Mouse (Mus musculus) hindbrain, embryonic 11.5 days (tissue): Measurements from ENCODE around the gene Nol11. TPM values are rescaled to one million over a fixed set of nuclear protein-coding genes. Genes with fewer than 3 reads are reported as not detected.

Experiments
- ATAC-seq: fragments of 200-750 bp; cut with Nextera tagmentation; 2 replicates; pipeline ENCODE4 v1.8.0; 2017; ENCODE audit warnings: mild to moderate bottlenecking, moderate TSS enrichment, moderate library complexity; ENCODE audit not compliant: low FRiP score
- DNase-seq: peaks from one replicate; pipeline ENCODE4 v3.0.0-alpha.2; 2015; ENCODE audit warnings: low spot score
- H3K27ac ChIP-seq: fragments of 300-500 bp; sonication (generic); 2 replicates; pipeline ENCODE4 v1.5.1; 2014; ENCODE audit warnings: mild to moderate bottlenecking, low read depth, low read length
- H3K27me3 ChIP-seq: fragments of 300-500 bp; sonication (generic); 2 replicates; pipeline ENCODE4 v1.6.1; 2014; ENCODE audit warnings: mild to moderate bottlenecking, low read length, moderate library complexity, mixed read lengths; ENCODE audit not compliant: control insufficient read depth, insufficient read depth
- H3K36me3 ChIP-seq: fragments of 300-500 bp; sonication (generic); 2 replicates; pipeline ENCODE4 v1.6.1; 2014; ENCODE audit warnings: mild to moderate bottlenecking, low read length, moderate library complexity, mixed read lengths; ENCODE audit not compliant: control insufficient read depth, insufficient read depth
- H3K4me1 ChIP-seq: fragments of 300-500 bp; sonication (generic); replicated peaks from 2 replicates; pipeline ENCODE4 v1.6.1; 2014; ENCODE audit warnings: low read length, mixed read lengths; ENCODE audit not compliant: control insufficient read depth, insufficient read depth
- H3K4me2 ChIP-seq: fragments of 300-500 bp; sonication (generic); replicated peaks from 2 replicates; pipeline ENCODE4 v1.6.1; 2014; ENCODE audit warnings: mild to moderate bottlenecking, low read depth, low read length
- H3K4me3 ChIP-seq: fragments of 300-500 bp; sonication (generic); 2 replicates; pipeline ENCODE4 v1.5.1; 2014; ENCODE audit warnings: low read depth, low read length
- H3K9ac ChIP-seq: fragments of 300-500 bp; sonication (generic); 2 replicates; pipeline ENCODE4 v1.6.1; 2014; ENCODE audit warnings: low read depth, low read length
- H3K9me3 ChIP-seq: fragments of 300-500 bp; sonication (generic); 2 replicates; pipeline ENCODE4 v1.6.1; 2016; ENCODE audit warnings: low read length; ENCODE audit not compliant: control insufficient read depth
- WGBS: fragments of 180-500 bp; shearing (Covaris S2); extraction: QIAGEN DNeasy Blood & Tissue Kit; methylation state at CpG from one replicate; pipeline ENCODE4 v1.1.7; 2014; 5-methylcytosine and 5-hydroxymethylcytosine counted together
- polyA plus RNA-seq: library from polyadenylated mRNA; unstranded; fragments of >200 nt; fragmentation: Nextera tagmentation; extraction: Ambion mirVana; gene quantifications from 2 replicates; pipeline ENCODE4 v1.2.1, GENCODE M21; 2014

Nol11 gene
- polyA plus RNA-seq, 1 experiment from 2014 or later = 65.8 TPM

- Histone ChIP-seq H3K9ac (no peak overlapping the region), H3K4me3 (no peak overlapping the region), H3K9me3 (no peaks in the 10 kb centered on the region), H3K4me1 (no peaks in the 10 kb centered on the region; the same call in 1 of the 2 replicates), H3K27ac (no peak overlapping the region), H3K27me3 (no peaks in the 10 kb centered on the region), H3K4me2 (no peak overlapping the region), H3K36me3 (no peaks in the 10 kb centered on the region)
- DNase-seq = no peak
- ATAC-seq = no peak
- 84% methylated on average over 2 of the region's 2 CpGs for WGBS
Measured at GRCm38 (mm10) chr11:107190376-107190775, 1.2 kb upstream of the Nol11 start.

GRCm38 (mm10) chr11:107183777-107184176 is 5.4 kb downstream of the Nol11 start:
- no peaks in the 10 kb centered on the region; the same call in 1 of the 2 replicates for H3K4me1 ChIP-seq
- H3K27ac ChIP-seq = no peak overlapping the region
- no peak overlapping the region for H3K4me3 ChIP-seq
- H3K36me3 ChIP-seq = peaks cover 8% of the 10 kb centered on the region
- H3K9ac ChIP-seq = no peak overlapping the region
- DNase-seq (no peak), ATAC-seq (no peak)
- no peak overlapping the region for H3K4me2 ChIP-seq
- no peaks in the 10 kb centered on the region for H3K9me3 ChIP-seq
- H3K27me3 ChIP-seq = no peaks in the 10 kb centered on the region
- 92% methylated on average over 8 of the region's 8 CpGs for WGBS

DNA sequence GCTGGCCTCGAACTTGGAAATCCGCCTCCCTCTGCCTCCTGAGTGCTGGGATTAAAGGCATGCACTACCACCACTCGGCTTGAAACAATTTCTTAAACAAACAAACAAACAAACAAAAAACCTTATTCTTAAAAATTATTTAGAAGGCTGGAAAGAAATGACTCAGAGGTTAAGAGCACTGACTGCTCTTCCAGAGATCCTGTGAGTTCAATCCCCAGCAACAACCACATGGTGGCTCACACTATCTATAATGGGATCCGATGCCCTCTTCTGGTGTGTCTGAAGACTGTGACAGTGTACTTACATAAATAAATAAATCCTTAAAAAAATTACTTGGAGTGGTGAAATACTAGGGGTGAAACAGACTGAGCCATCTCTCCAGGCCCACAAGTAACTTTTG is 28.0 kb downstream of the Nol11 start:
- H3K27me3 ChIP-seq = no peaks in the 10 kb centered on the region
- no peak for DNase-seq
- ATAC-seq = no peak

GRCm38 (mm10) chr11:107159034-107159433 is 30.1 kb downstream of the Nol11 start:
- no peak overlapping the region for H3K4me2 ChIP-seq
- no peak overlapping the region for H3K4me3 ChIP-seq
- DNase-seq = peak; percentile 33
- no peak for ATAC-seq
- no peak overlapping the region for H3K9ac ChIP-seq
- H3K27me3 ChIP-seq = no peaks in the 10 kb centered on the region
- H3K36me3 ChIP-seq = no peaks in the 10 kb centered on the region
- no peaks in the 10 kb centered on the region for H3K9me3 ChIP-seq
- no peak overlapping the region for H3K27ac ChIP-seq
- H3K4me1 ChIP-seq = no peaks in the 10 kb centered on the region
- WGBS = 56% methylated on average over 1 of the region's 1 CpGs

More for the DNA sequence above, 28.0 kb downstream of the Nol11 start:
- no peak overlapping the region for H3K4me3 ChIP-seq
- no peak overlapping the region for H3K27ac ChIP-seq
- no peak overlapping the region for H3K9ac ChIP-seq
- WGBS = 85% methylated on average over 4 of the region's 4 CpGs
- no peaks in the 10 kb centered on the region for H3K9me3 ChIP-seq
- H3K4me1 ChIP-seq = no peaks in the 10 kb centered on the region
- 0 out of 2 replicates have a peak, but pooled peaks cover 4% of the 10 kb centered on the region for H3K36me3 ChIP-seq
- H3K4me2 ChIP-seq = no peak overlapping the region

- no peaks in the 10 kb centered on the region for H3K27me3 ChIP-seq
- no peak overlapping the region for H3K9ac ChIP-seq
- no peaks in the 10 kb centered on the region for H3K9me3 ChIP-seq
- no peaks in the 10 kb centered on the region for H3K36me3 ChIP-seq
- no peak overlapping the region for H3K27ac ChIP-seq
- H3K4me1 ChIP-seq = no peaks in the 10 kb centered on the region
- H3K4me2 ChIP-seq = no peak overlapping the region
- 67% methylated on average over 4 of the region's 5 CpGs for WGBS
- no peak overlapping the region for H3K4me3 ChIP-seq
- no peak for DNase-seq
- no peak for ATAC-seq
Measured at GRCm38 (mm10) chr11:107156977-107157642, 32.1 kb downstream of the Nol11 start.

- H3K4me1 ChIP-seq = no peaks in the 10 kb centered on the region
- no peaks in the 10 kb centered on the region for H3K36me3 ChIP-seq
- no peak overlapping the region for H3K4me2 ChIP-seq
- H3K27me3 ChIP-seq = no peaks in the 10 kb centered on the region
- WGBS = 87% methylated on average over 5 of the region's 5 CpGs
- H3K4me3 ChIP-seq = no peak overlapping the region
- no peaks in the 10 kb centered on the region for H3K9me3 ChIP-seq
- ATAC-seq (no peak), DNase-seq (no peak)
- no peak overlapping the region for H3K9ac ChIP-seq
- H3K27ac ChIP-seq = no peak overlapping the region
Measured at GRCm38 (mm10) chr11:107155292-107155691, 33.9 kb downstream of the Nol11 start.

DNA sequence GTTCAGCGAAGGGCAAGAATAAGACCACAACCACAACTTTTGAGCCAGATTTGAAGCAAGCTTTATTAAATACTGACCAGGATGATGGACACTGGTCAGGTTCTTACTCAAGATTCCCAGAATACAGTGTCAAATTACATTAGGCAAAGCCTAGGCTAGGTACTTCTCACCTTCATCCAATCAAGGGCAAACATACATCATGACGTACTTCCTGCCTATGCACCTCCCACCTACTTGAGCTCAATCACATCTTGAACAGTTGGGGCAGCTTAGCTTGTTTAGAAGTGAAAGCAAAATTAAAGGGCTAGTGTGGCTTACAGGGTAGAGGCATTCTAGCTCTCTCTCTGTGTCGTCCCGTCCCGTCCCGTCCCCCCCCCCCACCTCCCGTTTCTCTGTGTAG is 34.8 kb downstream of the Nol11 start:
- 84% methylated on average over 7 of the region's 7 CpGs for WGBS
- Histone ChIP-seq H3K4me3 (no peak overlapping the region), H3K27ac (no peak overlapping the region), H3K27me3 (no peaks in the 10 kb centered on the region), H3K4me1 (no peaks in the 10 kb centered on the region), H3K9ac (no peak overlapping the region), H3K9me3 (no peaks in the 10 kb centered on the region), H3K36me3 (no peaks in the 10 kb centered on the region), H3K4me2 (no peak overlapping the region)
- no peak for DNase-seq
- no peak for ATAC-seq

- H3K4me3 ChIP-seq = no peak overlapping the region
- H3K36me3 ChIP-seq = no peaks in the 10 kb centered on the region
- H3K27ac ChIP-seq = no peak overlapping the region
- no peak overlapping the region for H3K9ac ChIP-seq
- H3K4me2 ChIP-seq = no peak overlapping the region
- ATAC-seq (no peak), DNase-seq (no peak)
- 80% methylated on average over 5 of the region's 5 CpGs for WGBS
- H3K9me3 ChIP-seq = no peaks in the 10 kb centered on the region
- H3K4me1 ChIP-seq = no peaks in the 10 kb centered on the region
- H3K27me3 ChIP-seq = no peaks in the 10 kb centered on the region
Measured at GRCm38 (mm10) chr11:107153645-107154044, 35.5 kb downstream of the Nol11 start.

GRCm38 (mm10) chr11:107151809-107152208 is 37.4 kb downstream of the Nol11 start:
- no peak overlapping the region for H3K27ac ChIP-seq
- no peak overlapping the region for H3K4me3 ChIP-seq
- DNase-seq (peak; percentile 15), ATAC-seq (no peak)
- H3K9ac ChIP-seq = no peak overlapping the region
- no peaks in the 10 kb centered on the region for H3K27me3 ChIP-seq
- H3K4me1 ChIP-seq = no peaks in the 10 kb centered on the region
- H3K36me3 ChIP-seq = no peaks in the 10 kb centered on the region
- WGBS = 72% methylated on average over 7 of the region's 7 CpGs
- H3K9me3 ChIP-seq = no peaks in the 10 kb centered on the region
- H3K4me2 ChIP-seq = no peak overlapping the region
